Mouse (Mus musculus) stomach, postnatal 0 days (tissue): Measurements from ENCODE around the gene Pola1.

Experiments used
- CTCF ChIP-seq: IDR thresholded peaks from 2 replicates; pipeline ENCODE4 v1.5.1; 2016; ENCODE audit warnings: antibody characterized with exemption, low read depth, mild to moderate bottlenecking, moderate library complexity
- EP300 ChIP-seq: optimal IDR thresholded peaks from 2 replicates; pipeline ENCODE3; 2016; ENCODE audit warnings: antibody characterized with exemption

DNA sequence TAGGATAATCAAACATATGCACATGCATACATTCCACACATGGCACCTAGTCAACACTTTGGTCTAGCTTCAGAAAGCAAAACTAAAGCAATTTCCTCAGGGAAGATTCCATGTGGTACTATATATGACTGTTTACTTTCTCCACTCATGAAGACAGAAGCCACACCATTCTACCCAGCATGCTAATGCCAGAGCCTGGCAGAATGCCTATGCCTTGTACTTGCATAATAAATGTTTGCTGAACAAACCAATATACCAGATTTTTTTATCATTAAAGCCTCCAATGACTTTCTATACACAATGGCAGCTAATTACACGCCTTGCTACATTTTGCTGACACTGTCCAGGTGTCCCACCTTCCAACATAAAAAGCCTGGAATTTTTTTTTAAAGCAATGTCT, 1.7 kb downstream of the Pola1 start:
- TF ChIP-seq CTCF = no peak
- no peak for TF ChIP-seq EP300
